Mouse (Mus musculus): ENCODE data around the gene Olfr1441. TPM values are rescaled to one million over a fixed set of nuclear protein-coding genes. Genes with fewer than 3 reads are reported as not detected.

The Olfr1441 gene
- polyA plus RNA-seq, 1 experiment = not detected

DNA sequence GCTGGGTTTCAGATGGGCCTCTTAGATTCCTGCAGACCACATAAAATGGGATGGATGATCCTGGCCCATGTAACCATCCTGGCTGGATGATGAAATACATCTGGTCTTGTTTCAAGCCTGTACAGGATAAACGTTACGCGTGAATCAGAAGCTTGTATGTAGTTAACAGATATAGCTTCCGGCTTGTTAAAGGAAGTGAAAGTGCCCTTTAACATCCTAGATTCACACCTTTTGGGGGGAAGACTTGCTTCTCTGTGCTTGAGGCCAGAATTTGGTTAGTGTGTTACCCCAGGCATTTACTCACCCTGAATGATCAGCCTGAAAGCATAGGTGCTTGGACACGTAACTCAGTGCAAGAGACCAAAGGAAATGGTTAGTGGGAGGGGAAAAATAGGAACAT lies 9.9 kb downstream of the Olfr1441 start:
- Histone ChIP-seq H3K4me1 (ENCODE audit: control insufficient read depth, insufficient read depth, low read length) (no peaks in the 10 kb centered on the region; the same call in 1 of the 2 replicates), H3K27ac (ENCODE audit: control insufficient read depth, insufficient read depth, low read depth, low read length, poor library complexity) (no peak overlapping the region), H3K4me3 (replicated peaks; ENCODE audit: control insufficient read depth, low read depth, low read length) (no peak overlapping the region)
- TF ChIP-seq CTCF (IDR thresholded peaks at IDR 0.05; ENCODE audit: control insufficient read depth, insufficient read depth, low read length) (no peak), POLR2A (IDR thresholded peaks at IDR 0.05; ENCODE audit: borderline replicate concordance, control insufficient read depth, low read depth, low read length) (no peak)
- 33% methylated on average over 5 of the region's 5 CpGs for WGBS

DNA sequence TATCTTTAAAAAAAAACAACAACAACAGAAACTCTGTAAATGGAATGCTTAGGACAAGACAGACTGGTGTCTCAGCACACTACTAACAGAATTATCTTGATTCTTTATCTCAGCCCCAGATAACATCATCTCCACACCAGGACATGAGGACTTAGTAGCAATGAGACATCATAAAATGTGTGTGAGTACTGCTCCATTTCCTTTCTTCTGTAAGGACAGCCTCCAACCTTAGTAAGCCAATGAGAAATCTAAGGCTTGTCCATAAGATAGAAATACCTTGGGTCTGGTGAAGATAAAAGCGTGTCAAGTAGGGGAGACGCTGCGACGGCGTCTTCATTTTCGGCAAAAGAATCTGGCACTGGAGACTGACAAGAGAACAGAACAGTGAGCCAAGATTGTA lies 10.4 kb downstream of the Olfr1441 start, which contains the start of gene Pfpl:
Gene Pfpl, plus strand, starts transcription at position 301 of the 400 bp plus-strand sequence.
- Histone ChIP-seq H3K27ac (ENCODE audit: control insufficient read depth, insufficient read depth, low read depth, low read length, poor library complexity) (no peak within 1 kb of the TSS), H3K4me3 (replicated peaks; ENCODE audit: control insufficient read depth, low read depth, low read length) (no peak within 1 kb of the TSS), H3K4me1 (ENCODE audit: control insufficient read depth, insufficient read depth, low read length) (no peaks in the 10 kb centered on the region; the same call in 1 of the 2 replicates)
- WGBS = 91% methylated on average over 6 of the region's 6 CpGs
- TF ChIP-seq POLR2A (IDR thresholded peaks at IDR 0.05; ENCODE audit: borderline replicate concordance, control insufficient read depth, low read depth, low read length) = no peak
- TF ChIP-seq CTCF (IDR thresholded peaks at IDR 0.05; ENCODE audit: control insufficient read depth, insufficient read depth, low read length) = no peak

DNA sequence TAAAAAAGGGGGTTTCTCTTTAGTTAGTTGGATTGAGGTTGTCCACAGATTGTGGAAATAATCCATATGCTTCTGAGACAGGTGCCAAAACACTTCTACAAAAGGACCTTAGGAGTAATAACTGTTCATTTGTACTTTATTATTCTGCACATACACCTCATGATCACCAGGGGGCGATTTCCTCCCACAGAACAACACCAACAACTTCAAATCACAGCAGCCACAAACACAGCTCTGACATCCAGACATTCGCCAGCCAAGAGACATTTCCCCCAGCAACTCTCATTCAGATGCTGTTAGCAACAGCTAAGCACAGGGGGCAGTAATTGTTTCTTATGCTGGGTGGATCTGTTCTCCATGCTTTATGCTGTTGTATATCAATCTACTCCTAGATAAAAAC lies 15.8 kb downstream of the Olfr1441 start:
- WGBS = 3% methylated on average over 2 of the region's 2 CpGs
- no peak for TF ChIP-seq POLR2A (IDR thresholded peaks at IDR 0.05; ENCODE audit: borderline replicate concordance, control insufficient read depth, low read depth, low read length)
- peak; percentile 46 for TF ChIP-seq CTCF (IDR thresholded peaks at IDR 0.05; ENCODE audit: control insufficient read depth, insufficient read depth, low read length)
- no peak overlapping the region for H3K4me3 ChIP-seq (replicated peaks; ENCODE audit: control insufficient read depth, low read depth, low read length)
- H3K4me1 ChIP-seq (ENCODE audit: control insufficient read depth, insufficient read depth, low read length) = peaks cover 6% of the 10 kb centered on the region
- H3K27ac ChIP-seq (ENCODE audit: control insufficient read depth, insufficient read depth, low read depth, low read length, poor library complexity) = no peak overlapping the region

- Histone ChIP-seq H3K27ac (ENCODE audit: control insufficient read depth, insufficient read depth, low read depth, low read length, poor library complexity) (peak overlapping the region; percentile 84), H3K4me1 (ENCODE audit: control insufficient read depth, insufficient read depth, low read length) (peaks cover 6% of the 10 kb centered on the region), H3K4me3 (replicated peaks; ENCODE audit: control insufficient read depth, low read depth, low read length) (no peak overlapping the region)
- TF ChIP-seq CTCF (IDR thresholded peaks at IDR 0.05; ENCODE audit: control insufficient read depth, insufficient read depth, low read length) (no peak), POLR2A (IDR thresholded peaks at IDR 0.05; ENCODE audit: borderline replicate concordance, control insufficient read depth, low read depth, low read length) (no peak)
- 6% methylated on average over 4 of the region's 4 CpGs for WGBS
Measured at GRCm38 (mm10) chr19:12435011-12435416, 17.8 kb downstream of the Olfr1441 start.

DNA sequence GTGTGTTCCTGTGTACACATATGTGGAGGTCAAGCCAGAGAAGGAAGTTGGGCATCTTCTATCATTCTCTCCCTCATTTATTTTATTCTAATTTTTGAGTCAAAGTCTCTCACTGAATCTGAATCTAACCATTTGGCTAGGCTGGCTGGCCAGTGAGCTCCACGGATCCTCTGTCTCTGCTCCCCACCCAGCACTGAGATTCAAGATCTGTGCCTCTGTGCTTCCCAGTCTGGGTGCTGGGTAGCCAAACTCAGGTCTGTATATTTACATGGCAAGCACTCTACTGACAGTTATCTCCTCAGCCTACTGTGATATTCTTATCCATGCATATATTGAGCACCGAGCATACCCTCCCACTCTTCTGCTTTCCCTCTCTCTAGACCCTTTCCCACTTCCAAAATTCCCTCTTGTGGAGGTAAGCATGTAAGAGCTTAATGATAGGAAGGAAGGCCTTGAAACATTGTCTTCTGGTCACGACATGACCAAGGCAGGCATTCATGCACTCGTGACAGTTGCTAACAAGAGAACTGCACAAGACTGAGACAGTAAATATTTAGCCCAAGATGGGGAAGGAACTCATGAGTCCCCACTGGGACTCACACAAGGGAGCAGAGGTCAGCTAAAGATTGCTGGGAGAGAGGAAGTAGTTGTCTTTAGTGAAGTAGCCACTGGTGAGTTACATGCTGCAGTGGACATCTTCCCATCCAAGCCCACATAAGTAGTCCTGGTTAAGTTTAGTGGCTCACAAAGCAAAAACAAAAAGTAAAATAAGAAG lies 18.7 kb downstream of the Olfr1441 start:
- 46% methylated on average over 4 of the region's 4 CpGs for WGBS
- Histone ChIP-seq H3K4me1 (ENCODE audit: control insufficient read depth, insufficient read depth, low read length) (peaks cover 6% of the 10 kb centered on the region), H3K4me3 (replicated peaks; ENCODE audit: control insufficient read depth, low read depth, low read length) (no peak overlapping the region), H3K27ac (ENCODE audit: control insufficient read depth, insufficient read depth, low read depth, low read length, poor library complexity) (peak overlapping the region; percentile 82)
- no peak for TF ChIP-seq CTCF (IDR thresholded peaks at IDR 0.05; ENCODE audit: control insufficient read depth, insufficient read depth, low read length)
- no peak for TF ChIP-seq POLR2A (IDR thresholded peaks at IDR 0.05; ENCODE audit: borderline replicate concordance, control insufficient read depth, low read depth, low read length)

DNA sequence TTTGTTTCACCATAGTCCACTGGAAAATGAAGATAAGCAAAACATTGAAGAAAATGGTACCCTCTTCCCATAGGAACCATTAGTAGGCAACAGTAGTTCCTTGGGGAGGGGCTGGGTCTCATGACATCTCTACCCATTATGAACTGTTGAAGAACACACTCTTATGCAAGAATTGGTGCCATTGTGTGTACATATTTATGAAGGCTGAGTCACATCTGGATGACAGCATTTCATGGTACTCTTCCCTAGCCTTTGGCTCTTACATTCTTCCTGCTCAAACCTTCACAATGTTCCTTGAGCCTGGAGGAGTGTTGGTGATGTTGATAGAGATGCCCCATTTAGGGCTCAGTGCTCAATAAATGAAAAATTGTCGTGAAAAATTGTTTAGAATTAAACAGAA lies 22.3 kb downstream of the Olfr1441 start:
- no peak overlapping the region for H3K27ac ChIP-seq (ENCODE audit: control insufficient read depth, insufficient read depth, low read depth, low read length, poor library complexity)
- peaks cover 8% of the 10 kb centered on the region for H3K4me1 ChIP-seq (ENCODE audit: control insufficient read depth, insufficient read depth, low read length)
- no peak overlapping the region for H3K4me3 ChIP-seq (replicated peaks; ENCODE audit: control insufficient read depth, low read depth, low read length)
- TF ChIP-seq POLR2A (IDR thresholded peaks at IDR 0.05; ENCODE audit: borderline replicate concordance, control insufficient read depth, low read depth, low read length) (no peak), CTCF (IDR thresholded peaks at IDR 0.05; ENCODE audit: control insufficient read depth, insufficient read depth, low read length) (no peak)
- WGBS = 37% methylated on average over 1 of the region's 1 CpGs

- peaks cover 8% of the 10 kb centered on the region for H3K4me1 ChIP-seq (ENCODE audit: control insufficient read depth, insufficient read depth, low read length)
- peak overlapping the region; percentile 88 for H3K27ac ChIP-seq (ENCODE audit: control insufficient read depth, insufficient read depth, low read depth, low read length, poor library complexity)
- H3K4me3 ChIP-seq (replicated peaks; ENCODE audit: control insufficient read depth, low read depth, low read length) = peak overlapping the region; percentile 7
- whole genome bisulfite sequencing = 23% methylated on average over 5 of the region's 5 CpGs
- TF ChIP-seq POLR2A (IDR thresholded peaks at IDR 0.05; ENCODE audit: borderline replicate concordance, control insufficient read depth, low read depth, low read length) (no peak), CTCF (IDR thresholded peaks at IDR 0.05; ENCODE audit: control insufficient read depth, insufficient read depth, low read length) (no peak)
Measured at GRCm38 (mm10) chr19:12440103-12440725, 23.0 kb downstream of the Olfr1441 start.

DNA sequence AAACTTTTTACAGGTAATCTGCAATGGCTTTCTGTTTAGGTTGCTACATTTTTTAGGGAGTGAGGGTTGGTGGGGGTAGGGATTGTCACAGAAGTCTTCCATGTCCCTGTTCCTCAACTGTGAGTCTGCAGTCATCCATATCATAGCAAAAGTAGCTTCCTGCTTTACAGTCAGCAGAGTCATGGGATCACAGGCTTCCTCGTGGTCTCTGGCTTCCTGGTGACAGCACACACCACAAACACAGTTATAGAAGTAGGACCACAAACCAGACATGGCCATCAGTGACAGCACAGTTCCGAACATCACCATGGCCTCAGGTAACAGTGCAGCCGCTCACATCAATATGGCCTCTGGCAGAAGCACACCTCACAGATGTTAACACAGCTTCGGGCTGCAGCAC lies 25.3 kb downstream of the Olfr1441 start:
- TF ChIP-seq CTCF (IDR thresholded peaks at IDR 0.05; ENCODE audit: control insufficient read depth, insufficient read depth, low read length) (no peak), POLR2A (IDR thresholded peaks at IDR 0.05; ENCODE audit: borderline replicate concordance, control insufficient read depth, low read depth, low read length) (no peak)
- H3K4me1 ChIP-seq (ENCODE audit: control insufficient read depth, insufficient read depth, low read length) = peaks cover 2% of the 10 kb centered on the region; the same call in 1 of the 2 replicates

More for the DNA sequence above, 25.3 kb downstream of the Olfr1441 start:
- Histone ChIP-seq H3K27ac (ENCODE audit: control insufficient read depth, insufficient read depth, low read depth, low read length, poor library complexity) (no peak overlapping the region; the same call in 1 of the 2 replicates), H3K4me3 (replicated peaks; ENCODE audit: control insufficient read depth, low read depth, low read length) (no peak overlapping the region)
- WGBS = 37% methylated on average over 4 of the region's 4 CpGs
